Mouse (Mus musculus): ENCODE measurements around the gene Tmsb15l.
"Not testable (repeated sequence)": the region's sequence is repeated elsewhere in the genome, so short reads cannot be mapped to it uniquely, and the experiment has no call there.

DNA sequence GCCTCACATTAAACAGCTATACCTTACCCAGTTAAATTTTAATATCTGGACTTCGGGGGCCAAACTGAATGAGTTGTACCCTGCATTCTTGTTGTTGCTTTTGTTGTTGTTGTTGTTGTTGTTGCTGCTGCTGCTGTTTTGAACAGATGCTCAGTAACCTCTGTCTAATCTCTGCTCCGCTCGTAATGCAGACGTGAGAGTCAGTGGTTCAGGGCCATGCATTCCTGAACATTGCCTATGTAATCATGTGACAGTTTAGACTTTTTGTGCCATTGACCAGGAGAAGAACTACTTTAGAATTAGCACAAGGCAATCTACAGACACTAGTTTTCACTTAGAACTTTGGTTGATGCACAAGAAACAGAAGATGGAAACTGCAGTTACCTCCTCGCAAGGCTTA, 18.4 kb downstream of the Tmsb15l start:
- TF ChIP-seq CTCF (IDR thresholded peaks at IDR 0.05; ENCODE audit: control insufficient read depth, insufficient read depth, insufficient replicate concordance, low read depth, low read length); POLR2A (IDR thresholded peaks at IDR 0.05; ENCODE audit: control insufficient read depth, low read depth, low read length): not testable (repeated sequence)
